Mouse (Mus musculus): ENCODE results near the gene Cpeb4. TPM values are rescaled to one million over a fixed set of nuclear protein-coding genes. Genes with fewer than 3 reads are reported as not detected.

Cpeb4 gene
- total and polyA plus RNA-seq, 2 experiments, result 9.0 to 30.6 TPM

DNA sequence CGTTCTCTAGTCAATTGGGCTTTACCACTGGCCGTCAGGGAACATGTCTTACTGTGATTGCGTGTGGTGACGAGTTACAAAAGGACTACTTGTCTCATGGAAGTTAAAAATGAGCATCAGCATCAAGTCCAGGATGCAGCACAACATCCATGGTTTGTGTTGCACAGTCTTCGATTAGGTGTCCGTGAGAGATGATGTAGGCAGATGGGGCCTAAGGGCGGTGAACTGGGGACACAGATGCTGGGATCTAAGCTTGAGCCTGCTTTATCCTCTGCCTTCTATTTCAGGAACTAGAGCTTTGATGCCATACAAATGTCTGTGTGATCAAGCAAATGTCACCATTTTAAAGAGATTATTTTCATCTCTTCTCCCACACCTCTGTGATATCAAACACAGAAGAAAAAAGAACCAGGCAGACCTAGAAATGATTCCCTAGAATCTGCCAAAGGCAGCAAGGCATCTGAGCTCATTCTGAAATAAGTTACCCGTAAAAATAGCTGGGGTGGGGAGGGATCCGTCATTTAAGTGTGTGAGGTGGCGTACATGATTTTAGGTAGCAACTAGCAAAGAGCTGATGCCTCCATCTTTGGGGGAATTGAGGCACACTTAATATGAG is 65.0 kb downstream of the Cpeb4 start:
- H3K27me3 ChIP-seq (ENCODE audit: control insufficient read depth, insufficient read depth, low read length), result no peaks in the 10 kb centered on the region
- H3K4me1 ChIP-seq (ENCODE audit: control insufficient read depth, insufficient read depth, low read length), result no peaks in the 10 kb centered on the region
- peaks cover 22% of the 10 kb centered on the region for H3K36me3 ChIP-seq (ENCODE audit: control insufficient read depth, insufficient read depth, low read length)
- no peak for TF ChIP-seq CTCF (IDR thresholded peaks at IDR 0.05; ENCODE audit: low read depth, low read length)
- no peak for TF ChIP-seq POLR2A (IDR thresholded peaks at IDR 0.05; ENCODE audit: extremely low read depth, insufficient read depth, low read length)
- H3K4me3 ChIP-seq (ENCODE audit: insufficient read depth, low read depth, low read length), result no peak overlapping the region
- no peak overlapping the region for H3K9ac ChIP-seq (ENCODE audit: low read depth, low read length)
- no peaks in the 10 kb centered on the region for H3K79me2 ChIP-seq (ENCODE audit: control insufficient read depth, insufficient read depth, low read length)
- no peak overlapping the region for H3K27ac ChIP-seq (replicated peaks; ENCODE audit: insufficient read depth, low read depth, low read length)
- no peak for DNase-seq (ENCODE audit: extremely low read depth, low read depth, low spot score)
- WGBS, result 97% methylated on average over 10 of the region's 10 CpGs

DNA sequence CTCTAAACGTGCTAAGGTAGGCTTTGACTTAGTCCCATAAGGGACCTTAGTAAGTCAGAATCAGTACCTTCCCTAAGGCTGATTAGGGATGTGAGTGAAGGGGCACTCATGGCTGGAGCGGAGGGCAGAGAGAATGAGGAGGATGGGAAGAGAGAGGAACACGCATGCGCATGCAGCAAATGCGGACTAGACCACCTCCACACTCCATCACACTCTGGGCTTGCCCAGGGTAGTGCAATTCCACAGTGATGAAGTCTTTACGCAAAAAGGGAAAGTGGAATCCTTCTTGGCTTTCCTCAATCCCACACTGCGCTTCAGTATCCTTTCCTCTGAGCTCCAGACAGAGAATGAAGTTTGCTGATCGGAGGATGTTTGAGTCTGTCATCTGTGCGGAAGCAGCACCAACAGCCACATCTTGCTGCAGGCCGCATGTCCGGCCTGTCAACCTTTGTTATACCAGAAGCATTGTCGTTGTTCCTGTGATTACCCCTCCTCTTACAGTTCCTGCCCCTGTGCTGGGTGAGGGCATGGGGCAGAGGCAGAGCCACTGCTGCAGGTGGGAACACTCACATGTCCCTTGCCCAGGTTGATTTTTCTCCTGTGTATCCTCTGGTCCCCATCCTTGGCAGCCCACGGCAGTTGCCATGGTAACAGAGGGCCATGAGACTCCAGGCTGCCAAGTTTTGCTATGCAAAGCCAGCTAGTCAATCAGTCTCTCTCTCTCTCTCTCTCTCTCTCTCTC is 69.1 kb downstream of the Cpeb4 start:
- no peak overlapping the region for H3K27ac ChIP-seq (replicated peaks; ENCODE audit: insufficient read depth, low read depth, low read length)
- H3K9ac ChIP-seq (ENCODE audit: low read depth, low read length), result no peak overlapping the region
- no peak overlapping the region for H3K4me3 ChIP-seq (ENCODE audit: insufficient read depth, low read depth, low read length)
- no peak for TF ChIP-seq CTCF (IDR thresholded peaks at IDR 0.05; ENCODE audit: low read depth, low read length)
- no peak for TF ChIP-seq POLR2A (IDR thresholded peaks at IDR 0.05; ENCODE audit: extremely low read depth, insufficient read depth, low read length)
- 81% methylated on average over 13 of the region's 13 CpGs for WGBS
- no peaks in the 10 kb centered on the region for H3K27me3 ChIP-seq (ENCODE audit: control insufficient read depth, insufficient read depth, low read length)
- H3K79me2 ChIP-seq (ENCODE audit: control insufficient read depth, insufficient read depth, low read length), result no peaks in the 10 kb centered on the region
- no peak for DNase-seq (ENCODE audit: extremely low read depth, low read depth, low spot score)
- H3K4me1 ChIP-seq (ENCODE audit: control insufficient read depth, insufficient read depth, low read length), result no peaks in the 10 kb centered on the region
- peaks cover 4% of the 10 kb centered on the region for H3K36me3 ChIP-seq (ENCODE audit: control insufficient read depth, insufficient read depth, low read length)

DNA sequence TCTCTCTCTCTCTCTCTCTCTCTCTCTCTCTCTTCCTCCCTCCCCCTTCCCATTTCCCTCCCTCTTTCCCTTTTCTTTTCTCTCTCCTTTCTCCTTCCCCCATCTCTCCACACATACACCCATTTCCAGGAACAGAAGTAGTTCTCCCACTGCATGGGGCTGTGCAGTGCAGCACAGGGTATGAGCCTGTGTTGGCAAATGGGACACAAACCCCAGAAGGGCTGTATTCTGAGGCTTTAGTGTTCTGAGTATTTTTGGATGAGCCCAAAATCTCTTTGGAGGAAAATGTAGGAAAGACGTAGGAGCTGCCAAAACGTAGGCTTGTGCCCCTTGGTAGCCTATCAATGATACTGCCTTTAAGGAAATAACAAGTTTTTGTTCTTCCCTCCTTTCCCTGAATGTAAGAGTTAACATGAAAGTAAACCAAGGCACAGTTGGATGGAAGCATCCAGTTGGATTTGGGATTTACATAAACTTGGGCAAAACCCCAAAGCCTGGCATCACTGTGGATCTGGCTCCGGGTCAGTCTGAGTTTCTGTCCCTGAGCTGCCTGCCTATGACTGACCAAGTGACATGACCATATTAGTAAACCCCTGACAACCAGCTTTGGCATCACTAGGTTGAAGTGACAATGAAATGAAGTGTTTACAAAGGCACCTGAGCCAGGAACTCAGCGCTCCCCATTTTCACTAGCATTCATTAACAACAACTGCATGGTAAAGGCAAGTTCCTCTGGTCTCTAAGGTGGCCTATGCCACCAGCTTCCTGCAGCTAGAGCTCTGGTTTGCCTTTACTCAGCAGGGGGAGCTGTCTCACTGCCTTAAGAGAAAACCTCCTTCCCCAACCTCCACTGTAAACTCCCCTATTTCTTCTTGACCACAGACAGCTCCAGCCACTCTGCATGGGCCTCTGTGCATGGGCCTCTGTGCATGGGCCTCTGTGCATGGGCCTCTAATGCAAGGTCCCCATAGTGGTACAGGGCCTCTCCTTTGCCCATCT is 69.9 kb downstream of the Cpeb4 start:
- no peaks in the 10 kb centered on the region for H3K79me2 ChIP-seq (ENCODE audit: control insufficient read depth, insufficient read depth, low read length)
- TF ChIP-seq POLR2A (IDR thresholded peaks at IDR 0.05; ENCODE audit: extremely low read depth, insufficient read depth, low read length) (no peak), CTCF (IDR thresholded peaks at IDR 0.05; ENCODE audit: low read depth, low read length) (peak; percentile 31; the same call in 1 of the 2 replicates)

DNA sequence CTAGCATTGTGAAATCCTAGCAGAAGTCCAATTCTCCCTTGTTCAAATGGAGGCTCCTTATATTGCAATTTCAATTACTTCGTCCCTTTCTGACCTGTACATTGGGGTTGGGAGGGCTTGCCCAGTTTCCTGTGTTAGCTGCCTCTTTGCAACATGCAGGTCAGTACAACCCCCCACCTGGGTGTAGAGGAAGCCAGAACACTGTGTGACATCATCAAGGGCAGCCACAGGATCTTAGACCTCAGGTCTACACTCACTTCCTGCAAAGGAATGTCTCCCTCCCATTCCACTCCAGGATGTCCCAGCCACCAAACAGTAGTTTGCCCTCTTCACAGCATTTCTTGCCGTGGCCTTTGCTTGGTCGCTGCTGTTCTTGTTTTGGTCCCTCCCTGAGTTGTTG is 73.5 kb downstream of the Cpeb4 start:
- 81% methylated on average over 3 of the region's 3 CpGs for WGBS
- TF ChIP-seq POLR2A (IDR thresholded peaks at IDR 0.05; ENCODE audit: extremely low read depth, insufficient read depth, low read length) (no peak), CTCF (IDR thresholded peaks at IDR 0.05; ENCODE audit: low read depth, low read length) (no peak)
- no peaks in the 10 kb centered on the region for H3K27me3 ChIP-seq (ENCODE audit: control insufficient read depth, insufficient read depth, low read length)
- no peak overlapping the region for H3K4me3 ChIP-seq (ENCODE audit: insufficient read depth, low read depth, low read length)
- no peaks in the 10 kb centered on the region for H3K36me3 ChIP-seq (ENCODE audit: control insufficient read depth, insufficient read depth, low read length)
- no peak for DNase-seq (ENCODE audit: extremely low read depth, low read depth, low spot score)
- peaks cover 4% of the 10 kb centered on the region; the same call in 1 of the 2 replicates for H3K4me1 ChIP-seq (ENCODE audit: control insufficient read depth, insufficient read depth, low read length)
- H3K9ac ChIP-seq (ENCODE audit: low read depth, low read length), result no peak overlapping the region
- H3K79me2 ChIP-seq (ENCODE audit: control insufficient read depth, insufficient read depth, low read length), result no peaks in the 10 kb centered on the region
- no peak overlapping the region for H3K27ac ChIP-seq (replicated peaks; ENCODE audit: insufficient read depth, low read depth, low read length)

More for the DNA sequence above, 69.9 kb downstream of the Cpeb4 start:
- H3K27ac ChIP-seq (replicated peaks; ENCODE audit: insufficient read depth, low read depth, low read length), result no peak overlapping the region
- H3K4me1 ChIP-seq (ENCODE audit: control insufficient read depth, insufficient read depth, low read length), result no peaks in the 10 kb centered on the region
- no peaks in the 10 kb centered on the region for H3K36me3 ChIP-seq (ENCODE audit: control insufficient read depth, insufficient read depth, low read length)
- WGBS, result 88% methylated on average over 4 of the region's 4 CpGs
- no peak for DNase-seq (ENCODE audit: extremely low read depth, low read depth, low spot score)
- no peak overlapping the region for H3K4me3 ChIP-seq (ENCODE audit: insufficient read depth, low read depth, low read length)
- H3K27me3 ChIP-seq (ENCODE audit: control insufficient read depth, insufficient read depth, low read length), result no peaks in the 10 kb centered on the region
- H3K9ac ChIP-seq (ENCODE audit: low read depth, low read length), result no peak overlapping the region

DNA sequence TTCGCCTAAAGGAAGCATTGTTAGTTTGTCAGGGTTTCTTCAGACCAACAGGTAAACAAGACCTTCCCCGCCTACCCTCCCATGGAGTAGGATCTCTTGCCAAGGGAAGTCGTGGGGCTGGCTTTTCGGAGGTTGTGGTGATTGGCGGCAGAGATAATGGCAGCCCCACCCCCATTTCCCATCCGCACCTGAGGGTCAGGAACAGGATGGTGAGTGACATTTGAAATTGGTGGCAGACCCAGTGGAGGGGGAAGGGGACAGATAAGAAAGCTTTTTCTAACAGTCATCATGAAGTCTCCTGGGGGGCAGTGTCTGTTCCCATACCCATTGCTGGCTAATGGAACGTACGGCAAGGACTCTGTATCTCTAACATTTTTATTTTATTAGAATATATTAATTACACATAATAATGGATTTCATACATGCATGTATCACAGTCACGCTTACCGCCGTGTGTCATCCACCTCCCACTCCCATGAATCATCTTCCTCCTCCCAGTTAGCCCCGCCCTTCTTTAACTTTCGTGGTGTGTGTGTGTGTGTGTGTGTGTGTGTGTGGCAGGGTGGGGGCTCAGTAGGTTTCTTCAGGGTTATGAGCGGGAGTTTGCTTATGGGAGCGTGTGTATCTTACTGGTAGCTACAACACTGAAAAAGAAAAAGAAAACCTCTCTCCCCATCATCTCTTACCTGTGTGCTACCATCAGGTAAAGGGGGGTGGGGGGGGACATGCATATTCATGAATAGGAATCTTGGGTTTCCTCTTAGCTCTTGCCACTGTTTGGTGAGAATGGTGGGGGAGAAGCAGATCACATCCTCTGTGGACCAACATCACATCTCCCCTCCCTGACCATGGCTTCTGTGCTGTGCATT is 76.7 kb downstream of the Cpeb4 start:
- H3K4me1 ChIP-seq (ENCODE audit: control insufficient read depth, insufficient read depth, low read length), result peaks cover 4% of the 10 kb centered on the region; the same call in 1 of the 2 replicates
- 42% methylated on average over 15 of the region's 15 CpGs for WGBS
- peak overlapping the region; percentile 47; the same call in 1 of the 2 replicates for H3K4me3 ChIP-seq (ENCODE audit: insufficient read depth, low read depth, low read length)
- no peaks in the 10 kb centered on the region for H3K36me3 ChIP-seq (ENCODE audit: control insufficient read depth, insufficient read depth, low read length)
- H3K9ac ChIP-seq (ENCODE audit: low read depth, low read length), result peak overlapping the region; percentile 57
- no peak for DNase-seq (ENCODE audit: extremely low read depth, low read depth, low spot score)
- H3K27me3 ChIP-seq (ENCODE audit: control insufficient read depth, insufficient read depth, low read length), result no peaks in the 10 kb centered on the region
- H3K79me2 ChIP-seq (ENCODE audit: control insufficient read depth, insufficient read depth, low read length), result no peaks in the 10 kb centered on the region
- H3K27ac ChIP-seq (replicated peaks; ENCODE audit: insufficient read depth, low read depth, low read length), result no peak overlapping the region
- no peak for TF ChIP-seq CTCF (IDR thresholded peaks at IDR 0.05; ENCODE audit: low read depth, low read length)
